Mouse (Mus musculus): ENCODE measurements around the gene Pcp2. TPM values are rescaled to one million over a fixed set of nuclear protein-coding genes. Genes with fewer than 3 reads are reported as not detected.
"Not testable (repeated sequence)": the region's sequence is repeated elsewhere in the genome, so short reads cannot be mapped to it uniquely, and the experiment has no call there.

Pcp2 gene
- total RNA-seq, 1 experiment from 2014 or later, result not detected

GRCm38 (mm10) chr8:3586993-3587390 lies 38.4 kb downstream of the Pcp2 start, which contains the start of gene Camsap3:
Gene Camsap3, plus strand, starts transcription at chr8:3587293.
- no peak for ATAC-seq (replicated peaks in 1 of 2; ENCODE audit: insufficient read depth in 1 of 2, low FRiP score in 2 of 2, low TSS enrichment in 1 of 2, low read depth in 1 of 2, poor library complexity in 2 of 2, severe bottlenecking in 2 of 2)

GRCm38 (mm10) chr8:3586452-3586851 lies 38.9 kb downstream of the Pcp2 start:
- no peak for ATAC-seq (replicated peaks in 1 of 2; ENCODE audit: insufficient read depth in 1 of 2, low FRiP score in 2 of 2, low TSS enrichment in 1 of 2, low read depth in 1 of 2, poor library complexity in 2 of 2, severe bottlenecking in 2 of 2)

- not testable (repeated sequence) for ATAC-seq (replicated peaks in 1 of 2; ENCODE audit: insufficient read depth in 1 of 2, low FRiP score in 2 of 2, low TSS enrichment in 1 of 2, low read depth in 1 of 2, poor library complexity in 2 of 2, severe bottlenecking in 2 of 2)
Observed at GRCm38 (mm10) chr8:3581961-3582360, 43.4 kb downstream of the Pcp2 start.

GRCm38 (mm10) chr8:3579390-3580364 lies 45.7 kb downstream of the Pcp2 start:
- no peak for ATAC-seq (replicated peaks in 1 of 2; ENCODE audit: insufficient read depth in 1 of 2, low FRiP score in 2 of 2, low TSS enrichment in 1 of 2, low read depth in 1 of 2, poor library complexity in 2 of 2, severe bottlenecking in 2 of 2)

GRCm38 (mm10) chr8:3576211-3576960 lies 49.0 kb downstream of the Pcp2 start:
- no peak for ATAC-seq (replicated peaks in 1 of 2; ENCODE audit: insufficient read depth in 1 of 2, low FRiP score in 2 of 2, low TSS enrichment in 1 of 2, low read depth in 1 of 2, poor library complexity in 2 of 2, severe bottlenecking in 2 of 2)

- no peak for ATAC-seq (replicated peaks in 1 of 2; ENCODE audit: insufficient read depth in 1 of 2, low FRiP score in 2 of 2, low TSS enrichment in 1 of 2, low read depth in 1 of 2, poor library complexity in 2 of 2, severe bottlenecking in 2 of 2)
Observed at GRCm38 (mm10) chr8:3574546-3574945, 50.8 kb downstream of the Pcp2 start.

Other genes starting within 250 kb of the Pcp2 start
- 39.8 and 51.0 TPM in 2 replicates for gene Arhgef18, start 232.5 kb downstream of the Pcp2 start, total RNA-seq (2017)
- gene Pex11g, start 157.9 kb downstream of the Pcp2 start, total RNA-seq (2017), result 0.84 and 4.1 TPM in 2 replicates
- gene Tex45, start 154.7 kb downstream of the Pcp2 start, total RNA-seq (2017), result not detected in 2 replicates
- gene Zfp358, start 132.4 kb downstream of the Pcp2 start, total RNA-seq (2017), result 10.6 and 11.6 TPM in 2 replicates
- 29.8 and 40.4 TPM in 2 replicates for gene Mcoln1, start 125.1 kb downstream of the Pcp2 start, total RNA-seq (2017)
- 26.4 and 34.5 TPM in 2 replicates for gene Pnpla6, start 110.2 kb downstream of the Pcp2 start, total RNA-seq (2017)
- gene C330021F23Rik, start 57.6 kb downstream of the Pcp2 start, total RNA-seq (2017), result 0.69 and 2.0 TPM in 2 replicates
- 3.9 TPM in 2 replicates for gene Camsap3, start 38.3 kb downstream of the Pcp2 start, total RNA-seq (2017)
- 56.6 and 75.0 TPM in 2 replicates for gene Xab2, start 4.2 kb downstream of the Pcp2 start, total RNA-seq (2017)
- 209 and 215 TPM in 2 replicates for gene Pet100, start 4.0 kb downstream of the Pcp2 start, total RNA-seq (2017)
- 121 and 152 TPM in 2 replicates for gene Stxbp2, start 5.4 kb upstream of the Pcp2 start, total RNA-seq (2017)
- not detected in 2 replicates for gene Retn, start 30.2 kb upstream of the Pcp2 start, total RNA-seq (2017)
- gene Mcemp1, start 40.2 kb upstream of the Pcp2 start, total RNA-seq (2017), result 12.9 and 27.0 TPM in 2 replicates
- gene Fcor, start 46.8 kb upstream of the Pcp2 start, total RNA-seq (2017), result 5.3 TPM in 1 of 2 replicates, not detected in the other
- gene Trappc5, start 50.8 kb upstream of the Pcp2 start, total RNA-seq (2017), result 48.3 and 61.2 TPM in 2 replicates
- 1.1 TPM in 1 of 2 replicates, not detected in the other for gene Fcer2a, start 68.6 kb upstream of the Pcp2 start, total RNA-seq (2017)
- gene Clec4g, start 95.1 kb upstream of the Pcp2 start, total RNA-seq (2017), result 0.81 TPM in 1 of 2 replicates, not detected in the other
- 1.7 and 1.8 TPM in 2 replicates for gene Cd209a, start 123.4 kb upstream of the Pcp2 start, total RNA-seq (2017)
- not detected in 2 replicates for gene Cd209e, start 228.8 kb upstream of the Pcp2 start, total RNA-seq (2017)

Measured in hematopoietic stem cell, adult 5-6 weeks (primary cell).